Mouse (Mus musculus): Measurements from ENCODE around the gene Ttbk2. TPM values are rescaled to one million over a fixed set of nuclear protein-coding genes. Genes with fewer than 3 reads are reported as not detected.

Gene Ttbk2
- total and polyA plus RNA-seq, 2 experiments = 0.61 to 3.0 TPM

GRCm38 (mm10) chr2:120826936-120827638 lies 23.3 kb downstream of the Ttbk2 start:
- TF ChIP-seq CTCF (IDR thresholded peaks at IDR 0.05; ENCODE audit: low read depth, low read length) (no peak), POLR2A (IDR thresholded peaks at IDR 0.05; ENCODE audit: extremely low read depth, insufficient read depth, low read length) (no peak)
- Histone ChIP-seq H3K4me3 (ENCODE audit: insufficient read depth, low read depth, low read length) (no peak overlapping the region), H3K36me3 (ENCODE audit: control insufficient read depth, insufficient read depth, low read length) (no peaks in the 10 kb centered on the region), H3K27me3 (ENCODE audit: control insufficient read depth, insufficient read depth, low read length) (no peaks in the 10 kb centered on the region), H3K27ac (replicated peaks; ENCODE audit: insufficient read depth, low read depth, low read length) (no peak overlapping the region), H3K4me1 (ENCODE audit: control insufficient read depth, insufficient read depth, low read length) (no peaks in the 10 kb centered on the region; the same call in 1 of the 2 replicates), H3K9ac (ENCODE audit: low read depth, low read length) (no peak overlapping the region), H3K79me2 (ENCODE audit: control insufficient read depth, insufficient read depth, low read length) (no peaks in the 10 kb centered on the region; the same call in 1 of the 2 replicates)
- 5% methylated on average over 1 of the region's 1 CpGs for WGBS
- peak; percentile 23 for DNase-seq (ENCODE audit: extremely low read depth, low read depth, low spot score)

DNA sequence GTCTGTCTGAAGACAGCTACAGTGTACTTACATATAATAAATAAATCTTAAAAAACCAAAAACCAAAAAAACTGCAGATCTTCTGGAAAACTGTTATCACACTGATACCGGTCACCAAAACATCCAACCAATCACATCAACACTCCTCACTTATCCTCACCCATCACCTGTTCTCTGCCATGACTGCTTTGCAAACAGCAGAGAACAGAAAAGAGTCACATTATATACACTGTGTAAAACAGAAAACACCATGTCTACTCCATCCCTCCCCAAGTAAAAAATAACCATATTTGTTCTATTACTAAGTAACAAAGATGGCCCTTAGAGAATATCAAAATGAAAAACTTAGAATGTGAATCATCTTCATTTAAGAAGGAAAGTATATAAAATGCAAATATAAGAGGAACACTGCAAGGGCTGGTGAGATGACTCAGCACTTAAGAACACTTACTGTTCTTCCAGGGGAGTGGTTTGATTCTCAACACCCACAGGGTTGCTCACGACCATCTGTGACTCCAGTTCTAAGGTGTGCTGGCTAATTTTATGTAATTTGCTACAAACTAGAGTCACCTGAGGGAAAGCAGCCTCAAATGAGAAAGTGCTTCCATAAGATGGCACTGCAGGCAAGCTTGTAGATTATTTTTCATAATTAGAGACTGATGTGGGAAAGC lies 80.0 kb downstream of the Ttbk2 start:
- Histone ChIP-seq H3K9ac (ENCODE audit: low read depth, low read length) (no peak overlapping the region), H3K4me3 (ENCODE audit: insufficient read depth, low read depth, low read length) (no peak overlapping the region), H3K79me2 (ENCODE audit: control insufficient read depth, insufficient read depth, low read length) (no peaks in the 10 kb centered on the region), H3K27me3 (ENCODE audit: control insufficient read depth, insufficient read depth, low read length) (no peaks in the 10 kb centered on the region), H3K27ac (replicated peaks; ENCODE audit: insufficient read depth, low read depth, low read length) (no peak overlapping the region), H3K4me1 (ENCODE audit: control insufficient read depth, insufficient read depth, low read length) (no peaks in the 10 kb centered on the region), H3K36me3 (ENCODE audit: control insufficient read depth, insufficient read depth, low read length) (peaks cover 3% of the 10 kb centered on the region)
- DNase-seq (ENCODE audit: extremely low read depth, low read depth, low spot score) = no peak
- no peak for TF ChIP-seq CTCF (IDR thresholded peaks at IDR 0.05; ENCODE audit: low read depth, low read length)
- 95% methylated on average over 2 of the region's 2 CpGs for WGBS

DNA sequence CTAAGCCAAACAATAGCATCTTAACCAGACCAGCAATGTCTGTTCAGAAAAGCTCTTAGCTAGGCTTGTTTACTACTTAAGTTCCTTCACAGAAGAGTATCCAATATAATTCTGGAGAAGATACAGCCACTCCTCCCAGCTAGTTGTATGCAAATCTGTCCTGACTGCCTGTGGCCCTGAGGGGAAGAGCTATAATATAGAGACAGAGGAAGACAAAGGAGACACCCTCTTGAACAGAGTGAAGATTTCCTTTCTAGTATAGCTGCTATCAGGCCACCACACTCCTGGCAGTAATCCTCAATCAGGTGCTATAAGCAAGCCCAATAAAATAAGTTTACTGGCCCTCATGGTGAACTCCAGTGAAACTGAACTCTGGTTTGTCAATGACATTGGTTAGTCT lies 88.5 kb downstream of the Ttbk2 start:
- Histone ChIP-seq H3K36me3 (ENCODE audit: control insufficient read depth, insufficient read depth, low read length) (peaks cover 5% of the 10 kb centered on the region), H3K9ac (ENCODE audit: low read depth, low read length) (no peak overlapping the region), H3K4me3 (ENCODE audit: insufficient read depth, low read depth, low read length) (no peak overlapping the region), H3K27me3 (ENCODE audit: control insufficient read depth, insufficient read depth, low read length) (no peaks in the 10 kb centered on the region), H3K79me2 (ENCODE audit: control insufficient read depth, insufficient read depth, low read length) (no peaks in the 10 kb centered on the region), H3K4me1 (ENCODE audit: control insufficient read depth, insufficient read depth, low read length) (no peaks in the 10 kb centered on the region), H3K27ac (replicated peaks; ENCODE audit: insufficient read depth, low read depth, low read length) (no peak overlapping the region)
- TF ChIP-seq CTCF (IDR thresholded peaks at IDR 0.05; ENCODE audit: low read depth, low read length) = no peak
- no peak for TF ChIP-seq POLR2A (IDR thresholded peaks at IDR 0.05; ENCODE audit: extremely low read depth, insufficient read depth, low read length)
- DNase-seq (ENCODE audit: extremely low read depth, low read depth, low spot score) = no peak

DNA sequence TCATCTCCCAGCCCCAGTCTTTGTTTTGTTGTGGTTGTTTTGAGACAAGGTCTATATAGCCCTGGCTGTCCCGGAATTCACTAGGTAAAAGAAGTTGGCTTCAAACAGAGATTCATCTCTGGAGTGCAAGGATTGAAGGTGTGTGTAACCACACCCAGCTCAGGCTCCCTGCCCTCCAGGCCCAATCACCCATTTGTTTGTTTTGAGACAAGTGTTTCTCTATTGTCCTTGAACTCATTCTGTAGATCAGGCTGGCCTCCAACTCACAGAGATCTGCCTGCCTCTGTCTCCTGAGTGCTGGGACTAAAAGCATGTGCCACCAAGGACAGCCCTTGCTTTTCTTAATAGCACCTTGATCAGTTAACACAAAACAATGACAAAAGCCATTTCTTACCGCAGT lies 102.4 kb downstream of the Ttbk2 start:
- TF ChIP-seq POLR2A (IDR thresholded peaks at IDR 0.05; ENCODE audit: extremely low read depth, insufficient read depth, low read length) (no peak), CTCF (IDR thresholded peaks at IDR 0.05; ENCODE audit: low read depth, low read length) (no peak)
- DNase-seq (ENCODE audit: extremely low read depth, low read depth, low spot score) = no peak
- Histone ChIP-seq H3K79me2 (ENCODE audit: control insufficient read depth, insufficient read depth, low read length) (no peaks in the 10 kb centered on the region), H3K27ac (replicated peaks; ENCODE audit: insufficient read depth, low read depth, low read length) (no peak overlapping the region), H3K4me1 (ENCODE audit: control insufficient read depth, insufficient read depth, low read length) (no peaks in the 10 kb centered on the region), H3K36me3 (ENCODE audit: control insufficient read depth, insufficient read depth, low read length) (peaks cover 13% of the 10 kb centered on the region; the same call in 1 of the 2 replicates), H3K9ac (ENCODE audit: low read depth, low read length) (no peak overlapping the region), H3K27me3 (ENCODE audit: control insufficient read depth, insufficient read depth, low read length) (no peaks in the 10 kb centered on the region), H3K4me3 (ENCODE audit: insufficient read depth, low read depth, low read length) (no peak overlapping the region)
- 97% methylated on average over 2 of the region's 2 CpGs for WGBS

DNA sequence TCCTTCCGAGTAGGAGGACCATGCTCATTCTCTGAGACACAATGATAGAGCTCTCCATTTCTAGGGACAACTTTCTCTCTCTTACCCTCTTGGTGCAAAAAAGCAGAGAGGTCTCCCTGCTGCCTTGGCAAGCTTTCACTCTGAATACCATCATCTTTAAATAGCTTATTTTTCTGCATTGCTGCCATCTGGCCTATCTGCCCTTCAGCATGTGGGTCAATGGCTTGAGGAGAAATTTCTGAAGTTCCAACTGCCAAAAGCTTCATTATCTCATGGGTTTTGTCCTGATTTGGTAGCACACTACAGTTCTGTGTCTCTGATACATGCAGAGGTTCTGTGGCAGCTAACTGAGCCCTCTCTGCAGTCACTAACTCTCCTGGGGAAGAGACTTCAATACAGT lies 104.9 kb downstream of the Ttbk2 start:
- no peak overlapping the region for H3K4me3 ChIP-seq (ENCODE audit: insufficient read depth, low read depth, low read length)
- H3K27ac ChIP-seq (replicated peaks; ENCODE audit: insufficient read depth, low read depth, low read length) = no peak overlapping the region
- H3K36me3 ChIP-seq (ENCODE audit: control insufficient read depth, insufficient read depth, low read length) = peaks cover 13% of the 10 kb centered on the region; the same call in 1 of the 2 replicates
- H3K79me2 ChIP-seq (ENCODE audit: control insufficient read depth, insufficient read depth, low read length) = no peaks in the 10 kb centered on the region
- DNase-seq (ENCODE audit: extremely low read depth, low read depth, low spot score) = no peak
- no peak overlapping the region for H3K9ac ChIP-seq (ENCODE audit: low read depth, low read length)
- TF ChIP-seq CTCF (IDR thresholded peaks at IDR 0.05; ENCODE audit: low read depth, low read length) (no peak), POLR2A (IDR thresholded peaks at IDR 0.05; ENCODE audit: extremely low read depth, insufficient read depth, low read length) (no peak)
- H3K27me3 ChIP-seq (ENCODE audit: control insufficient read depth, insufficient read depth, low read length) = no peaks in the 10 kb centered on the region
- no peaks in the 10 kb centered on the region for H3K4me1 ChIP-seq (ENCODE audit: control insufficient read depth, insufficient read depth, low read length)
- WGBS = 94% methylated on average over 1 of the region's 1 CpGs
